Mouse (Mus musculus): ENCODE results near the gene Hnrnpr.

DNA sequence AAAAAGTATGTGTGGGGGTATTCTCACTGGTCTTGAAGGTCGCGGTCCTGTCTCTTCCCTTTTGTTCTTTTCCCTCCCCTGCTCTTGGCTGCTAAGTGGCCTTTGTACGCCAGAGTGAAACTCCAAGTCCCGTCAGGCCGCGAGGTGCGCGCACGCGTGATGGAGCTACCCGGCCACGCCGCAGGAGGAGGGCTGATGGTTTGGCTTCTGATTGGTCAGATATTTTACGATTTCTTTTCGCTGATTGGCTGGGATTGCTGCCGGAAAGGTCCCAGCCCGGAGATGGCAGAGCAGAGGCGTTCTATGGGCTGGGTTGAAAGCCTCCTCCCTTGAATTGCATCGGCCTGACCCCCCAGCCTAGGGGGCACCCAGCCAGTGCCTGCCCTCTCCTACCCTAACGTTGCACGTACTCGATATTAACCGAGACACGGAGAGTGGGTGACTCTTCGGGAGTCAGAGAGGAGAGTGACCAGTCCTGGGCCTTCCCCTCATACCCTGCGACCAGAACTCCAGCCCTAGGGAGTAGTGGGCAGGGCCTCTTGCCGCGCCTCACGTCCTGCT, 24.9 kb upstream of the Hnrnpr start:
- TF ChIP-seq CTCF (IDR thresholded peaks at IDR 0.05; ENCODE audit: low read depth) (no peak), EP300 (IDR thresholded peaks at IDR 0.05; ENCODE audit: low read depth) (no peak; the same call in 1 of the 2 replicates)
